Mouse (Mus musculus): ENCODE results near the gene Gm28043. TPM values are rescaled to one million over a fixed set of nuclear protein-coding genes. Genes with fewer than 3 reads are reported as not detected.

Gm28043 gene
- total RNA-seq, 2 experiments from 2014 or later = 2.6 to 2.7 TPM

- DNase-seq = no peak
Measured at GRCm38 (mm10) chr17:29680921-29681320, 66.2 kb downstream of the Gm28043 start.

- no peak for DNase-seq
Measured at GRCm38 (mm10) chr17:29681669-29682068, 67.0 kb downstream of the Gm28043 start.

GRCm38 (mm10) chr17:29682261-29682660 lies 67.6 kb downstream of the Gm28043 start:
- DNase-seq = no peak

- no peak for DNase-seq
Measured at GRCm38 (mm10) chr17:29683127-29683526, 68.5 kb downstream of the Gm28043 start.

- no peak for DNase-seq
Measured at GRCm38 (mm10) chr17:29684275-29684674, 69.6 kb downstream of the Gm28043 start.

- DNase-seq = no peak
Measured at GRCm38 (mm10) chr17:29686771-29687170, 72.1 kb downstream of the Gm28043 start.

- no peak for DNase-seq
Measured at GRCm38 (mm10) chr17:29687373-29687772, 72.7 kb downstream of the Gm28043 start.

- DNase-seq = no peak
Measured at GRCm38 (mm10) chr17:29688610-29689009, 73.9 kb downstream of the Gm28043 start.

GRCm38 (mm10) chr17:29690257-29690656 lies 75.6 kb downstream of the Gm28043 start:
- no peak for DNase-seq

GRCm38 (mm10) chr17:29692827-29693226 lies 78.2 kb downstream of the Gm28043 start:
- no peak for DNase-seq

GRCm38 (mm10) chr17:29693571-29693970 lies 78.9 kb downstream of the Gm28043 start:
- DNase-seq = no peak

GRCm38 (mm10) chr17:29694516-29694915 lies 79.8 kb downstream of the Gm28043 start:
- no peak for DNase-seq

GRCm38 (mm10) chr17:29696940-29697339 lies 82.3 kb downstream of the Gm28043 start:
- no peak for DNase-seq

GRCm38 (mm10) chr17:29698421-29698820 lies 83.7 kb downstream of the Gm28043 start:
- DNase-seq = no peak

- DNase-seq = no peak
Measured at GRCm38 (mm10) chr17:29700573-29700972, 85.9 kb downstream of the Gm28043 start.

GRCm38 (mm10) chr17:29702938-29703710 lies 88.4 kb downstream of the Gm28043 start:
- DNase-seq = no peak

- DNase-seq = peak; percentile 59 to 74
Measured at GRCm38 (mm10) chr17:29704781-29705180, 90.1 kb downstream of the Gm28043 start.

- peak; percentile 42 to 73 for DNase-seq
Measured at GRCm38 (mm10) chr17:29705881-29706280, 91.2 kb downstream of the Gm28043 start.

- no peak for DNase-seq
Measured at GRCm38 (mm10) chr17:29706981-29707545, 92.4 kb downstream of the Gm28043 start.

GRCm38 (mm10) chr17:29708783-29709182 lies 94.1 kb downstream of the Gm28043 start:
- DNase-seq = no peak

- DNase-seq = no peak
Measured at GRCm38 (mm10) chr17:29710562-29711044, 95.9 kb downstream of the Gm28043 start.

GRCm38 (mm10) chr17:29711076-29711744 lies 96.5 kb downstream of the Gm28043 start:
- DNase-seq = peak; percentile 40 to 44

Measured in adrenal gland, postnatal 36 days (tissue).